Comparison of ENCODE assay signal across 15 mouse cellular contexts in genomic region chr10:120218996-120219395, GRCm38 (mm10).
"Had no signal": no experiment of that assay in that cellular context is flagged by ENCODE, and none has a peak within 500 bp of the region (broad histone marks: within the 10 kb centered on the region; RNA-seq: fewer than 3 reads in every experiment).

No protein-coding gene starts in this region.

- ATAC-seq: lung, postnatal 0 days; midbrain, embryonic 13.5 days; midbrain, embryonic 16.5 days had no signal

- H3K4me3 ChIP-seq: liver, embryonic 15.5 days; lung, embryonic 15.5 days; midbrain, embryonic 13.5 days; neural tube, embryonic 12.5 days; stomach, embryonic 15.5 days had no signal

- H3K4me1 ChIP-seq: liver, embryonic 15.5 days; lung, embryonic 15.5 days; midbrain, embryonic 13.5 days; neural tube, embryonic 12.5 days; stomach, embryonic 15.5 days had no signal

- H3K9me3 ChIP-seq: liver, embryonic 15.5 days; lung, embryonic 15.5 days; midbrain, embryonic 13.5 days; neural tube, embryonic 12.5 days; stomach, embryonic 15.5 days had no signal

- H3K27me3 ChIP-seq: liver, embryonic 15.5 days; lung, embryonic 15.5 days; midbrain, embryonic 13.5 days; neural tube, embryonic 12.5 days; stomach, embryonic 15.5 days had no signal

- DNase-seq: liver, postnatal 0 days; lung, adult 2 months; lung, postnatal 14 days; lung, postnatal 36 days; right cerebral cortex, postnatal 14 days; thymus, adult 2 months; thymus, postnatal 25 days; thymus, postnatal 4 days had no signal
